Mouse (Mus musculus): ENCODE measurements around the gene Acsf3.

DNA sequence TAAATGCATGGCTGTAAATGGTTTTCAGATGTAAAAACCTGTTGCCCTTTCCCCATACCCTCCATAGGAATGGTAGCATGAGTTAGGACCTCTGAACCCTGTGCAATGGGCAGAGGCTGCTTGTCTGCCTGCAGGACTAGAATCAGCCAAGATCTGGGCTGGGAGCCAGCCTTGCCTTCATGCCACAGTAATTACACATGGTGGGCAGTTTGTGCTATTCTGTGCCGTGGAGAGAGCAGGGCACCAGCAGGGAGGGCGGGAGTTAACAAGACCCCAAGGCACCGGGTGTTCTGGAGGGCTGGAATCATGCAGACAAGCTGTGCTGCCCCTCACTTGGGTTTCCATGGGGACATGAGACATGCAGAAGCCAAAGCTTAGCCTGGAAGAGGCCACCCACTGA, 30.1 kb downstream of the Acsf3 start:
- TF ChIP-seq CTCF (IDR thresholded peaks at IDR 0.05; ENCODE audit: low read depth) (no peak), EP300 (IDR thresholded peaks at IDR 0.05; ENCODE audit: low read depth) (no peak)

All from liver, postnatal 0 days (tissue).